Mouse (Mus musculus): ENCODE results near the gene Olfr1385. TPM values are rescaled to one million over a fixed set of nuclear protein-coding genes. Genes with fewer than 3 reads are reported as not detected.

Olfr1385 gene
- polyA plus RNA-seq, 1 experiment, result not detected

Other genes with a start within 250 kb of the Olfr1385 start
- gene Mgat1, start 244.9 kb upstream of the Olfr1385 start, polyA plus RNA-seq (2012; rRNA removed), result 97.4 and 231 TPM in 2 replicates
- 0.10 and 0.42 TPM in 2 replicates for gene Olfr1393, start 210.8 kb upstream of the Olfr1385 start, polyA plus RNA-seq (2012; rRNA removed)
- 0.11 and 0.13 TPM in 2 replicates for gene Olfr1392, start 203.8 kb upstream of the Olfr1385 start, polyA plus RNA-seq (2012; rRNA removed)
- gene Olfr10, start 184.3 kb upstream of the Olfr1385 start, polyA plus RNA-seq (2012; rRNA removed), result not detected in 2 replicates
- not detected in 2 replicates for gene Olfr1391, start 166.3 kb upstream of the Olfr1385 start, polyA plus RNA-seq (2012; rRNA removed)
- gene Olfr1390, start 153.9 kb upstream of the Olfr1385 start, polyA plus RNA-seq (2012; rRNA removed), result not detected in 2 replicates
- gene Olfr1389, start 66.0 kb upstream of the Olfr1385 start, polyA plus RNA-seq (2012; rRNA removed), result not detected in 2 replicates
- 0.19 and 0.27 TPM in 2 replicates for gene Olfr1388, start 52.4 kb upstream of the Olfr1385 start, polyA plus RNA-seq (2012; rRNA removed)
- not detected in 2 replicates for gene Olfr1387, start 33.7 kb upstream of the Olfr1385 start, polyA plus RNA-seq (2012; rRNA removed)
- gene Olfr1386, start 24.0 kb upstream of the Olfr1385 start, polyA plus RNA-seq (2012; rRNA removed), result not detected in 2 replicates
- not detected in 2 replicates for gene Olfr1384, start 17.7 kb downstream of the Olfr1385 start, polyA plus RNA-seq (2012; rRNA removed)
- gene Olfr1383, start 30.6 kb downstream of the Olfr1385 start, polyA plus RNA-seq (2012; rRNA removed), result not detected in 2 replicates
- gene Olfr1382, start 39.2 kb downstream of the Olfr1385 start, polyA plus RNA-seq (2012; rRNA removed), result not detected in 2 replicates
- gene Olfr1381, start 54.4 kb downstream of the Olfr1385 start, polyA plus RNA-seq (2012; rRNA removed), result not detected in 2 replicates
- gene Olfr1380, start 67.8 kb downstream of the Olfr1385 start, polyA plus RNA-seq (2012; rRNA removed), result not detected in 2 replicates
- gene Flt4, start 120.2 kb downstream of the Olfr1385 start, polyA plus RNA-seq (2012; rRNA removed), result 3.2 and 8.6 TPM in 2 replicates
- 3.4 and 19.7 TPM in 2 replicates for gene Scgb3a1, start 174.5 kb downstream of the Olfr1385 start, polyA plus RNA-seq (2012; rRNA removed)
- gene Cnot6, start 223.7 kb downstream of the Olfr1385 start, polyA plus RNA-seq (2012; rRNA removed), result 2.7 and 5.1 TPM in 2 replicates

All from small intestine, adult 2 months (tissue).